Mouse (Mus musculus): Measurements from ENCODE around the gene Ccdc81. TPM values are rescaled to one million over a fixed set of nuclear protein-coding genes. Genes with fewer than 3 reads are reported as not detected.

Ccdc81 gene
- polyA plus RNA-seq, 1 experiment from 2014 or later, result 0.90 TPM

DNA sequence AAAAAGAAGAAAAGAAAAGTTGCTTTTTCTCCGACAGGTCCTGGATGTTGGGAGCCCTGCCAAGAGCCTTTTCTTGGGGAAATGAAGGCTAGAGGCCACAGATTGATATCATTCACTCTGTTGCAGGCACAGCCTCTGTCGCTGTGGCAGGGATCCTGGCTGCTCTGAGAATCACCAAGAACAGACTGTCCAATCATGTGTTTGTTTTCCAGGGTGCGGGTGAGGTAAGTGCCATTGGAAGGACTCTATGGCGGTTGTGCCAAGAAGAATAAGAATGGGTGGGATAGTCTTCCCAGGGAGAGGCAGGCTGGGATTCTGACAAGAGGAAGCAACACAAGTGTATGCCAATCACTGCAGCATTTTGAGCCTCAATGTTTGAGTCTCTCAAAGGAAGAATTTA, 57.8 kb downstream of the Ccdc81 start:
- WGBS, result 68% methylated on average over 4 of the region's 4 CpGs
- H3K9ac ChIP-seq (ENCODE audit: low read depth, low read length), result no peak overlapping the region
- H3K9me3 ChIP-seq (ENCODE audit: control insufficient read depth, low read length), result no peaks in the 10 kb centered on the region
- H3K27me3 ChIP-seq (replicated peaks; ENCODE audit: control insufficient read depth, insufficient read depth, low read length), result no peaks in the 10 kb centered on the region
- ATAC-seq, result no peak
- no peaks in the 10 kb centered on the region for H3K4me1 ChIP-seq (ENCODE audit: control insufficient read depth, insufficient read depth, low read depth, low read length)
- H3K36me3 ChIP-seq (ENCODE audit: control insufficient read depth, insufficient read depth, low read length), result no peaks in the 10 kb centered on the region
- H3K4me2 ChIP-seq (ENCODE audit: low read length), result no peak overlapping the region
- H3K27ac ChIP-seq (ENCODE audit: low read depth, low read length), result no peak overlapping the region
- H3K4me3 ChIP-seq (ENCODE audit: low read length), result no peak overlapping the region

GRCm38 (mm10) chr7:89843533-89843932, 59.9 kb downstream of the Ccdc81 start:
- 38% methylated on average over 6 of the region's 6 CpGs for WGBS
- Histone ChIP-seq H3K27ac (ENCODE audit: low read depth, low read length) (no peak overlapping the region), H3K4me3 (ENCODE audit: low read length) (no peak overlapping the region), H3K27me3 (replicated peaks; ENCODE audit: control insufficient read depth, insufficient read depth, low read length) (no peaks in the 10 kb centered on the region), H3K4me1 (ENCODE audit: control insufficient read depth, insufficient read depth, low read depth, low read length) (no peaks in the 10 kb centered on the region), H3K4me2 (ENCODE audit: low read length) (no peak overlapping the region), H3K9me3 (ENCODE audit: control insufficient read depth, low read length) (no peaks in the 10 kb centered on the region), H3K9ac (ENCODE audit: low read depth, low read length) (no peak overlapping the region), H3K36me3 (ENCODE audit: control insufficient read depth, insufficient read depth, low read length) (no peaks in the 10 kb centered on the region)
- ATAC-seq, result no peak

DNA sequence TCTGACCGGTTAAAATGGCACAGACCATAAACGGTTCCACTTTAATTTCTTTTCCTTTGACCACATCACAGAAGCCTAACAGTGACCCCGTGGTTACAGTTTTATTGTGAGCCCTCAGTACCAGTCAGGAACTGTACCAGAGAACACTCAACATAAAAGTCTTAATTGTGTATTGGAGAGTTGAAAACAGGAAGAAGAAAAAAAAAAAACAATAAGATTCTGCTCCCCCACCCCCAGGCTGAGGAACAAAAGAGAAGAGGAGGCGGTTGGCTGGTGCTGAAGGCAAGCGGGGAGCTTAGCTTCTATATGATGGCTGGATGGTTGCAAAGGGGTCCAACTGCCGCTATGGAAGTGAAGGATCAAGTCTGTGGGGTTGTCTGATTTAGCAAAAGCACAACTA, 60.3 kb downstream of the Ccdc81 start:
- Histone ChIP-seq H3K9ac (ENCODE audit: low read depth, low read length) (no peak overlapping the region), H3K4me3 (ENCODE audit: low read length) (no peak overlapping the region), H3K27me3 (replicated peaks; ENCODE audit: control insufficient read depth, insufficient read depth, low read length) (no peaks in the 10 kb centered on the region), H3K4me1 (ENCODE audit: control insufficient read depth, insufficient read depth, low read depth, low read length) (no peaks in the 10 kb centered on the region), H3K36me3 (ENCODE audit: control insufficient read depth, insufficient read depth, low read length) (no peaks in the 10 kb centered on the region), H3K4me2 (ENCODE audit: low read length) (no peak overlapping the region), H3K9me3 (ENCODE audit: control insufficient read depth, low read length) (no peaks in the 10 kb centered on the region), H3K27ac (ENCODE audit: low read depth, low read length) (no peak overlapping the region)
- WGBS, result 53% methylated on average over 6 of the region's 6 CpGs
- no peak for ATAC-seq

- WGBS, result 91% methylated on average over 5 of the region's 5 CpGs
- Histone ChIP-seq H3K36me3 (ENCODE audit: control insufficient read depth, insufficient read depth, low read length) (no peaks in the 10 kb centered on the region), H3K27ac (ENCODE audit: low read depth, low read length) (no peak overlapping the region), H3K4me1 (ENCODE audit: control insufficient read depth, insufficient read depth, low read depth, low read length) (no peaks in the 10 kb centered on the region), H3K4me3 (ENCODE audit: low read length) (no peak overlapping the region), H3K4me2 (ENCODE audit: low read length) (no peak overlapping the region), H3K27me3 (replicated peaks; ENCODE audit: control insufficient read depth, insufficient read depth, low read length) (no peaks in the 10 kb centered on the region), H3K9ac (ENCODE audit: low read depth, low read length) (no peak overlapping the region), H3K9me3 (ENCODE audit: control insufficient read depth, low read length) (no peaks in the 10 kb centered on the region)
- ATAC-seq, result peak; percentile 31; the same call in 1 of the 2 replicates
Observed at GRCm38 (mm10) chr7:89842404-89842715, 61.1 kb downstream of the Ccdc81 start.

GRCm38 (mm10) chr7:89841670-89842403, 61.6 kb downstream of the Ccdc81 start:
- Histone ChIP-seq H3K4me2 (ENCODE audit: low read length) (no peak overlapping the region), H3K27ac (ENCODE audit: low read depth, low read length) (no peak overlapping the region), H3K36me3 (ENCODE audit: control insufficient read depth, insufficient read depth, low read length) (no peaks in the 10 kb centered on the region), H3K9ac (ENCODE audit: low read depth, low read length) (no peak overlapping the region), H3K4me3 (ENCODE audit: low read length) (no peak overlapping the region), H3K9me3 (ENCODE audit: control insufficient read depth, low read length) (no peaks in the 10 kb centered on the region), H3K27me3 (replicated peaks; ENCODE audit: control insufficient read depth, insufficient read depth, low read length) (no peaks in the 10 kb centered on the region), H3K4me1 (ENCODE audit: control insufficient read depth, insufficient read depth, low read depth, low read length) (no peaks in the 10 kb centered on the region)
- ATAC-seq, result peak; percentile 88
- 34% methylated on average over 15 of the region's 15 CpGs for WGBS

- 89% methylated on average over 8 of the region's 8 CpGs for WGBS
- Histone ChIP-seq H3K27ac (ENCODE audit: low read depth, low read length) (no peak overlapping the region), H3K36me3 (ENCODE audit: control insufficient read depth, insufficient read depth, low read length) (no peaks in the 10 kb centered on the region), H3K9me3 (ENCODE audit: control insufficient read depth, low read length) (no peaks in the 10 kb centered on the region), H3K4me3 (ENCODE audit: low read length) (no peak overlapping the region), H3K4me2 (ENCODE audit: low read length) (no peak overlapping the region), H3K27me3 (replicated peaks; ENCODE audit: control insufficient read depth, insufficient read depth, low read length) (no peaks in the 10 kb centered on the region), H3K4me1 (ENCODE audit: control insufficient read depth, insufficient read depth, low read depth, low read length) (no peaks in the 10 kb centered on the region), H3K9ac (ENCODE audit: low read depth, low read length) (no peak overlapping the region)
- no peak for ATAC-seq
Observed at GRCm38 (mm10) chr7:89839721-89840120, 63.7 kb downstream of the Ccdc81 start.

DNA sequence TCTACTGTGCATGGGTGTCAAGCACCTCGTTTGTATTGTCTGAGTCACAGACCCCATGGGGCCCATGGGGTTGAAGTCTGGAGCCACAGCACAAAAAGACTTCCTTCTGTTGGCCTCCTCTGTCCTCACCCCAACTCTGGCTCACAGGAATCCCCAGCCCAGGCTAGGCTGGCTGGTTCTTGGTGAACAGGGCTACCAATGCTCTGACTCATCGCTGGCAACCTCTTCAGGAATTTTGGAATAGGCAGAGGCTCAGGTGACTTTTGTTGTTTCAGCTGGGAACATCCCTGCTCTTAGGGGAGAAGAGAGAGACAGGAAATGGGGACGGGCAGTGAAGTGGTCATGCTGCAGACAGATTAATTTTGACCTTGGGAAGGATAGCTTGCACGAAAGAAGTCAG, 65.6 kb downstream of the Ccdc81 start:
- no peak for ATAC-seq
- 67% methylated on average over 4 of the region's 4 CpGs for WGBS
- no peaks in the 10 kb centered on the region for H3K9me3 ChIP-seq (ENCODE audit: control insufficient read depth, low read length)
- H3K36me3 ChIP-seq (ENCODE audit: control insufficient read depth, insufficient read depth, low read length), result no peaks in the 10 kb centered on the region
- no peak overlapping the region for H3K4me3 ChIP-seq (ENCODE audit: low read length)
- H3K27me3 ChIP-seq (replicated peaks; ENCODE audit: control insufficient read depth, insufficient read depth, low read length), result no peaks in the 10 kb centered on the region
- no peak overlapping the region for H3K9ac ChIP-seq (ENCODE audit: low read depth, low read length)
- no peaks in the 10 kb centered on the region for H3K4me1 ChIP-seq (ENCODE audit: control insufficient read depth, insufficient read depth, low read depth, low read length)
- no peak overlapping the region for H3K4me2 ChIP-seq (ENCODE audit: low read length)
- no peak overlapping the region for H3K27ac ChIP-seq (ENCODE audit: low read depth, low read length)

- 94% methylated on average over 7 of the region's 7 CpGs for WGBS
- ATAC-seq, result no peak
- Histone ChIP-seq H3K4me1 (ENCODE audit: control insufficient read depth, insufficient read depth, low read depth, low read length) (no peaks in the 10 kb centered on the region), H3K4me3 (ENCODE audit: low read length) (no peak overlapping the region), H3K27ac (ENCODE audit: low read depth, low read length) (no peak overlapping the region), H3K27me3 (replicated peaks; ENCODE audit: control insufficient read depth, insufficient read depth, low read length) (no peaks in the 10 kb centered on the region), H3K9ac (ENCODE audit: low read depth, low read length) (no peak overlapping the region), H3K36me3 (ENCODE audit: control insufficient read depth, insufficient read depth, low read length) (no peaks in the 10 kb centered on the region), H3K9me3 (ENCODE audit: control insufficient read depth, low read length) (no peaks in the 10 kb centered on the region), H3K4me2 (ENCODE audit: low read length) (no peak overlapping the region)
Observed at GRCm38 (mm10) chr7:89836676-89837075, 66.8 kb downstream of the Ccdc81 start.

GRCm38 (mm10) chr7:89835566-89835965, 67.9 kb downstream of the Ccdc81 start:
- no peak overlapping the region for H3K4me3 ChIP-seq (ENCODE audit: low read length)

DNA sequence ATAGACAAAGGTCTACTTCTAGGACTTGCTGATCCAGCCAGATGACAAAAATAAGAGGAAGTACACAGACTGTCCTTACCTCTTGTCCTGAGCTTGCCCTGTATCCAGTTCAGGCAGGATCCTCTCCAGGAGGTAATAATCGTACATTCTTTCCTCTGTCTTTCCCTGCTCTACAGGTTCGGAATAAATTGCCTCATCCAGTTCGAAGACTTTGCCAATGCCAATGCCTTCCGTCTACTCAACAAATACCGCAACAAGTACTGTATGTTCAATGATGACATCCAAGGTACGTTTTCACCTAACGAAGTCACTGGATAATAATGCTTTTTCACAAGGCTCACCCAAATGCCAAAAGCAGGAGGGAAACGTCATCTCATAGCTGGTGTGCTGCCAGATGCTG, 69.9 kb downstream of the Ccdc81 start:
- Histone ChIP-seq H3K27me3 (replicated peaks; ENCODE audit: control insufficient read depth, insufficient read depth, low read length) (no peaks in the 10 kb centered on the region), H3K4me3 (ENCODE audit: low read length) (no peak overlapping the region), H3K4me2 (ENCODE audit: low read length) (no peak overlapping the region), H3K36me3 (ENCODE audit: control insufficient read depth, insufficient read depth, low read length) (no peaks in the 10 kb centered on the region), H3K27ac (ENCODE audit: low read depth, low read length) (no peak overlapping the region), H3K4me1 (ENCODE audit: control insufficient read depth, insufficient read depth, low read depth, low read length) (no peaks in the 10 kb centered on the region), H3K9me3 (ENCODE audit: control insufficient read depth, low read length) (no peaks in the 10 kb centered on the region), H3K9ac (ENCODE audit: low read depth, low read length) (no peak overlapping the region)
- ATAC-seq, result no peak
- WGBS, result 91% methylated on average over 8 of the region's 8 CpGs

More at GRCm38 (mm10) chr7:89835566-89835965, 67.9 kb downstream of the Ccdc81 start:
- Histone ChIP-seq H3K27me3 (replicated peaks; ENCODE audit: control insufficient read depth, insufficient read depth, low read length) (no peaks in the 10 kb centered on the region), H3K9ac (ENCODE audit: low read depth, low read length) (no peak overlapping the region), H3K4me1 (ENCODE audit: control insufficient read depth, insufficient read depth, low read depth, low read length) (no peaks in the 10 kb centered on the region), H3K36me3 (ENCODE audit: control insufficient read depth, insufficient read depth, low read length) (no peaks in the 10 kb centered on the region), H3K9me3 (ENCODE audit: control insufficient read depth, low read length) (no peaks in the 10 kb centered on the region), H3K27ac (ENCODE audit: low read depth, low read length) (no peak overlapping the region), H3K4me2 (ENCODE audit: low read length) (no peak overlapping the region)
- ATAC-seq, result peak; percentile 52; the same call in 1 of the 2 replicates
- WGBS, result 54% methylated on average over 8 of the region's 8 CpGs
